Mouse (Mus musculus) brain, embryonic 14.5 days (tissue): ENCODE data around the gene Trappc10.

ENCODE experiments used
- CTCF ChIP-seq: fragments of 200-500 bp; IDR thresholded peaks from 2 replicates; pipeline ENCODE4 v1.5.1; 2012; ENCODE audit warnings: inconsistent platforms, mild to moderate bottlenecking, moderate library complexity, borderline replicate concordance; ENCODE audit not compliant: insufficient read depth, insufficient read length; ENCODE audit errors: extremely low read depth
- POLR2A ChIP-seq: fragments of 200-500 bp; IDR thresholded peaks from 2 replicates; pipeline ENCODE4 v1.6.1; 2012; ENCODE audit warnings: mild to moderate bottlenecking, inconsistent platforms, borderline replicate concordance; ENCODE audit not compliant: poor library complexity, insufficient read depth, insufficient read length, severe bottlenecking; ENCODE audit errors: extremely low read depth

- TF ChIP-seq CTCF (no peak), POLR2A (no peak)
Measured at GRCm38 (mm10) chr10:78285959-78286358, 41.5 kb upstream of the Trappc10 start.
